Mouse (Mus musculus) heart, postnatal 14 days (tissue): Measurements from ENCODE around the gene Ppib. TPM values are rescaled to one million over a fixed set of nuclear protein-coding genes. Genes with fewer than 3 reads are reported as not detected.

Experiments used
- DNase-seq, 2 experiments: peaks; one replicate each; pipeline ENCODE4 v3.0.0; 2021 to 2022
- intact Hi-C: fragments of 180-260 bp; cut with DNase I; formaldehyde crosslinking; loops from one replicate; pipeline ENCODE4 v1.15.1; 2025
- total RNA-seq, 2 experiments: library from RNA; stranded (reverse); gene quantifications; 2 replicates each; pipeline ENCODE4 v1.2.3; 2021

The Ppib gene
- total RNA-seq, 2 experiments from 2014 or later = 184 to 201 TPM

GRCm38 (mm10) chr9:66114341-66114740 is 54.3 kb downstream of the Ppib start:
- DNase-seq = peak in 1 of 2 experiments; percentile 13
- intact Hi-C loops = no loop called here

Other genes with a start within 250 kb of the Ppib start
- gene Zfp609, start 232.7 kb upstream of the Ppib start, total RNA-seq = 10 to 100 TPM; 27.5 to 28.3 TPM
- gene Pclaf, start 170.0 kb upstream of the Ppib start, total RNA-seq = 1 to 10 TPM; 3.8 to 8.1 TPM
- gene Trip4, start 151.4 kb upstream of the Ppib start, total RNA-seq = 10 to 100 TPM; 18.9 to 19.0 TPM
- 10 to 100 TPM; 12.4 to 13.7 TPM for gene Csnk1g1, start 151.3 kb upstream of the Ppib start, total RNA-seq
- 1 to 10 TPM in 1 of 2 experiments, under 1 TPM in 1; 0.90 to 1.0 TPM for gene Snx22, start 9.5 kb downstream of the Ppib start, total RNA-seq
- 10 to 100 TPM; 34.1 to 34.4 TPM for gene Snx1, start 66.4 kb downstream of the Ppib start, total RNA-seq
- 10 to 100 TPM; 59.4 to 69.3 TPM for gene Ciao2a, start 66.4 kb downstream of the Ppib start, total RNA-seq
- gene Dapk2, start 98.0 kb downstream of the Ppib start, total RNA-seq = 1 to 10 TPM; 6.0 to 6.5 TPM